Mouse (Mus musculus) CH12.LX (cell line): ENCODE results near the gene Spag4. TPM values are rescaled to one million over a fixed set of nuclear protein-coding genes. Genes with fewer than 3 reads are reported as not detected.

ENCODE experiments used
- DNase-seq: peaks from one replicate; pipeline ENCODE4 v3.0.0-alpha.2; 2013; ENCODE audit errors: extremely low read depth
- H3K27ac ChIP-seq: 2 replicates; pipeline ENCODE4 v1.5.1; 2012; ENCODE audit warnings: low read depth, mild to moderate bottlenecking, control low read depth, moderate library complexity; ENCODE audit not compliant: insufficient read depth
- H3K27me3 ChIP-seq: replicated peaks from 2 replicates; pipeline ENCODE3; 2012; ENCODE audit warnings: inconsistent platforms
- H3K36me3 ChIP-seq, 2 experiments: replicated peaks in 1 of 2; 2 replicates each; pipeline versions ENCODE3 to v1.6.1; 2012; ENCODE audit warnings: inconsistent platforms in 1 of 2, low read length in 1 of 2, mild to moderate bottlenecking in 1 of 2, mixed read lengths in 1 of 2, moderate library complexity in 1 of 2; ENCODE audit not compliant: control insufficient read depth in 1 of 2, insufficient read depth in 1 of 2
- H3K4me1 ChIP-seq, 2 experiments: 2 replicates each; pipeline ENCODE4 v1.6.1; 2012; ENCODE audit warnings: inconsistent platforms in 1 of 2, moderate library complexity in 1 of 2; ENCODE audit not compliant: insufficient read depth in 2 of 2, control insufficient read depth in 1 of 2
- H3K4me2 ChIP-seq: 2 replicates; pipeline ENCODE4 v1.6.1; 2012; ENCODE audit warnings: low read depth, mild to moderate bottlenecking, control low read depth; ENCODE audit not compliant: poor library complexity, insufficient read depth, severe bottlenecking
- H3K4me3 ChIP-seq, 3 experiments: fragments of 150-350 bp in 1 of 3; sonication (generic) in 1 of 3; replicated peaks in 1 of 3; 2 replicates each; pipeline versions ENCODE3 to v1.5.1; 2011 to 2012; ENCODE audit warnings: low read depth in 2 of 3, low read length in 2 of 3, mild to moderate bottlenecking in 2 of 3, moderate library complexity in 2 of 3, control low read depth in 1 of 3, improper control_type of control experiment in 1 of 3, inconsistent platforms in 1 of 3, mixed read lengths in 1 of 3; ENCODE audit not compliant: poor library complexity in 1 of 3
- H3K79me2 ChIP-seq: replicated peaks from 2 replicates; pipeline ENCODE4 v1.6.1; 2012; ENCODE audit warnings: mild to moderate bottlenecking, moderate library complexity; ENCODE audit not compliant: control insufficient read depth, poor library complexity, insufficient read depth, severe bottlenecking; ENCODE audit errors: extremely low read depth
- H3K9ac ChIP-seq: 2 replicates; pipeline ENCODE4 v1.6.1; 2012; ENCODE audit warnings: low read depth, mild to moderate bottlenecking, control low read depth, moderate library complexity; ENCODE audit not compliant: insufficient read depth
- H3K9me3 ChIP-seq: replicated peaks from 2 replicates; pipeline ENCODE3; 2012; ENCODE audit warnings: low read length, inconsistent platforms, mixed read lengths
- BHLHE40 ChIP-seq: IDR thresholded peaks from 2 replicates; pipeline ENCODE4 v1.6.1; 2011; ENCODE audit warnings: mild to moderate bottlenecking, low read depth, low read length, improper control_type of control experiment
- CTCF ChIP-seq, 2 experiments: IDR thresholded peaks in 1 of 2; conservative IDR thresholded peaks in 1 of 2; 2 replicates each; pipeline ENCODE4 v1.5.1; 2011 to 2012; ENCODE audit warnings: low read depth in 2 of 2, low read length in 2 of 2, improper control_type of control experiment in 1 of 2, inconsistent platforms in 1 of 2, mild to moderate bottlenecking in 1 of 2, moderate library complexity in 1 of 2
- HCFC1 ChIP-seq: IDR thresholded peaks from 2 replicates; pipeline ENCODE4 v1.6.1; 2012; ENCODE audit warnings: low read depth, mild to moderate bottlenecking, inconsistent platforms, low read length, improper control_type of control experiment
- KAT2A ChIP-seq: IDR thresholded peaks from 2 replicates; pipeline ENCODE4 v1.6.1; 2012; ENCODE audit warnings: low read length, improper control_type of control experiment, inconsistent platforms; ENCODE audit not compliant: insufficient replicate concordance
- MXI1 ChIP-seq: IDR thresholded peaks from 2 replicates; pipeline ENCODE4 v1.6.1; 2011; ENCODE audit warnings: mild to moderate bottlenecking, low read depth, low read length, improper control_type of control experiment
- NELFE ChIP-seq: IDR thresholded peaks from 2 replicates; pipeline ENCODE4 v1.6.1; 2011; ENCODE audit warnings: low read depth, low read length, improper control_type of control experiment
- NRF1 ChIP-seq: IDR thresholded peaks from 2 replicates; pipeline ENCODE4 v1.6.1; 2014; ENCODE audit warnings: low read depth, mild to moderate bottlenecking, inconsistent platforms, low read length, improper control_type of control experiment, moderate library complexity
- POLR2AphosphoS2 ChIP-seq: IDR thresholded peaks from 2 replicates; pipeline ENCODE4 v1.6.1; 2011; ENCODE audit warnings: low read depth, low read length, improper control_type of control experiment
- RCOR1 ChIP-seq: conservative IDR thresholded peaks from 2 replicates; pipeline ENCODE4 v1.6.1; 2012; ENCODE audit warnings: low read depth, mild to moderate bottlenecking, inconsistent platforms, low read length, improper control_type of control experiment
- TBP ChIP-seq: conservative IDR thresholded peaks from 2 replicates; pipeline ENCODE4 v1.6.1; 2011; ENCODE audit warnings: low read depth, low read length, improper control_type of control experiment
- TCF12 ChIP-seq: IDR thresholded peaks from 2 replicates; pipeline ENCODE4 v1.6.1; 2014; ENCODE audit warnings: low read depth, mild to moderate bottlenecking, inconsistent platforms, low read length, improper control_type of control experiment
- UBTF ChIP-seq: IDR thresholded peaks from 2 replicates; pipeline ENCODE4 v1.6.1; 2012; ENCODE audit warnings: low read depth, mild to moderate bottlenecking, inconsistent platforms, low read length, improper control_type of control experiment, moderate library complexity
- USF1 ChIP-seq: IDR thresholded peaks from 2 replicates; pipeline ENCODE4 v1.6.1; 2014; ENCODE audit warnings: low read depth, mild to moderate bottlenecking, inconsistent platforms, low read length, improper control_type of control experiment
- USF2 ChIP-seq: conservative IDR thresholded peaks from 2 replicates; pipeline ENCODE4 v1.6.1; 2011; ENCODE audit warnings: low read depth, low read length, improper control_type of control experiment
- ZC3H11A ChIP-seq: IDR thresholded peaks from 2 replicates; pipeline ENCODE4 v1.6.1; 2012; ENCODE audit warnings: low read depth, mild to moderate bottlenecking, inconsistent platforms, low read length, improper control_type of control experiment
- ZMIZ1 ChIP-seq: IDR thresholded peaks from 2 replicates; pipeline ENCODE4 v1.6.1; 2012; ENCODE audit warnings: low read depth, mild to moderate bottlenecking, inconsistent platforms, low read length, improper control_type of control experiment
- dilution Hi-C: fragments of 300-500 bp; cut with MboI; formaldehyde crosslinking; loops from 2 replicates; pipeline ENCODE4 v1.14.3; 2020; ENCODE audit warnings: low sequenced_read_pairs; ENCODE audit not compliant: extremely low pct_unique_long_range_greater_than_20kb, extremely low pct_ligation_motif_present
- in situ Hi-C: fragments of 300-500 bp; cut with MboI; formaldehyde crosslinking; loops from 3 replicates; pipeline ENCODE4 v1.14.3; 2019; ENCODE audit warnings: low sequenced_read_pairs, low pct_ligation_motif_present, low pct_unique_long_range_greater_than_20kb, mixed read lengths
- polyA plus RNA-seq: library from polyadenylated mRNA; unstranded; fragments of >175 nt; gene quantifications from 2 replicates; pipeline ENCODE4 v1.2.1, GENCODE M21; 2012; ENCODE audit warnings: low read depth; ENCODE audit not compliant: insufficient read length
- total RNA-seq, 2 experiments: library from RNA; depleted of rRNA; stranded (reverse); fragments of 300-350 nt in 1 of 2; fragments of >200 nt in 1 of 2; gene quantifications; 2 replicates each; pipeline ENCODE4 v1.2.3; 2012 to 2014

Gene Spag4
- total and polyA plus RNA-seq, 3 experiments, result 2.2 to 3.6 (median 2.6) TPM

DNA sequence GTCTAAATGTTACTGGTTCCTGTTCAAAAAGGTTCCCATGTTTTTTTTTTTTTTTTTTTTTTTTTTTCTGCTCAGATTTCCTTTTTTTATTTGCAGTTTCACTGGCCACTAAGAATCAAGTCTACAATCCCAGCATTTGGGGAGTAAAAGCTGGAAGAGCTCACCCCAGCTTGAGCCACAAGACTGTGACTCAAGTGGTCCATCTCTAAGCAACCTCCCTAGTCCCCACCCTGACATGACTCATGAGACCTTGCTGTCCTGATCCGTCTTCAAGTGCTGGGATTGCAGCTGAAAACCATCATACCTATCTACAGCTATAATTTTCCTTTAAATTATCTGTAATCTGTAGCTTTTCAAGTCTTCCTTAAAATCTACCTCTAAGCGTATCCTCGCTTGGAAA, 19.6 kb downstream of the Spag4 start:
- dilution Hi-C loops, result no loop called here
- Histone ChIP-seq H3K36me3 (peaks cover 3 to 22% of the 10 kb centered on the region in 2 experiments), H3K9me3 (no peaks in the 10 kb centered on the region)

DNA sequence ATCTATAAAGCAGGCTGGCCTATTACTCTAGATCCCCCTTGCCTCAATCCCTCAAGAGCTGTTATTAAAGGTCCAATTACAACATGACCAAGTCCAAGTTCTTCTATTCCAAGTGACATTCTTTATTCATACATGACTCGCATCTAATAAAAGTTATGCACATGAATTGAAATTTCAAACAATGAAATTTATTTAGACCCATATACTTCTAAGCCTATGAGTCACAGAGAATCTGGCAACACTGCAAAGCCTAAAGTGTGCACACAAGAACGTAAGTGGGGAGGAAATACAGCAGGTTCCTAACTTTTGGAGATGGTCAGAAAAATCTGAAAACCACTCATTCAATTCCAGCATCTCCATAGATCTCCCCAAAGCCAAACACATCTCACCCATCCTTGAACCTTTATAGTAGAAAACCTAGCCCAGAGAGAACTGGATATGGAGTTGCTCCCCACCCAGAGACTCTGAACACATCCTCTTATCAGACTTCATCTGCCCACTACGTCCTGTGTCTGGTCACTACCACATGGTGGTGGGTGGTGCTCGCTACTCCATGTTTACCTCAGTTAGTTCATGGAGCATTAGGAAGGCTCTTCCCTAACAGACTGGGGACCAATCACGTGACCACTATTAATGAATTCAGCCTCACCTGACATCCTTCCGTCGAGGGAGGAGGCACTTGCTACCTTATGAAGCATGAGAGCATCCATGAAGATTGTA, 22.6 kb downstream of the Spag4 start:
- Histone ChIP-seq H3K36me3 (peaks cover 6 to 36% of the 10 kb centered on the region in 2 experiments), H3K4me3 (no peak overlapping the region), H3K4me1 (peaks cover 4 to 8% of the 10 kb centered on the region in 2 experiments; a peak in 2 of 4 replicates), H3K9ac (no peak overlapping the region), H3K27ac (no peak overlapping the region), H3K27me3 (no peaks in the 10 kb centered on the region), H3K79me2 (0 out of 2 replicates have a peak, but pooled peaks cover 1% of the 10 kb centered on the region), H3K4me2 (no peak overlapping the region), H3K9me3 (no peaks in the 10 kb centered on the region)
- dilution Hi-C loops, result no loop called here
- DNase-seq, result no peak
- in situ Hi-C loops, result no loop called here
- TF ChIP-seq TBP (no peak), ZMIZ1 (no peak), CTCF (conservative IDR thresholded peaks at IDR 0.05 in 1 of 2, IDR thresholded peaks at IDR 0.05 in 1 of 2; ENCODE audit: low read depth in 2 of 2, low read length in 2 of 2) (no peak), NELFE (no peak)

More for the DNA sequence above, 19.6 kb downstream of the Spag4 start:
- no peak for DNase-seq
- Histone ChIP-seq H3K4me1 (no peaks in the 10 kb centered on the region), H3K9ac (no peak overlapping the region), H3K27me3 (no peaks in the 10 kb centered on the region), H3K4me3 (no peak overlapping the region), H3K4me2 (no peak overlapping the region), H3K79me2 (0 out of 2 replicates have a peak, but pooled peaks cover 1% of the 10 kb centered on the region), H3K27ac (no peak overlapping the region)
- TF ChIP-seq MXI1 (no peak), TCF12 (no peak), USF1 (no peak), POLR2AphosphoS2 (no peak), HCFC1 (no peak), BHLHE40 (no peak), ZC3H11A (no peak), USF2 (no peak), ZMIZ1 (no peak), KAT2A (no peak), RCOR1 (no peak), NRF1 (no peak), UBTF (no peak)
- in situ Hi-C loops, result no loop called here
